Mouse (Mus musculus) limb, embryonic 13.5 days (tissue): ENCODE measurements at regions not wholly inside any gene's neighbourhood (a gene's known extent, or its start where the extent isn't known, plus 50 kb on each side); places are given as distances from the start of the nearest gene placed in this dataset.

Experiments used
- ATAC-seq: fragments of 200-750 bp; cut with Nextera tagmentation; 2 replicates; pipeline ENCODE4 v1.8.0; 2017; ENCODE audit warnings: low read depth, moderate number of reproducible peaks, moderate TSS enrichment; ENCODE audit not compliant: low FRiP score
- H3K27ac ChIP-seq: fragments of 300-500 bp; sonication (generic); 2 replicates; pipeline ENCODE4 v1.5.1; 2015; ENCODE audit warnings: inconsistent platforms, mild to moderate bottlenecking, moderate library complexity
- H3K27me3 ChIP-seq: fragments of 300-500 bp; sonication (generic); 2 replicates; pipeline ENCODE4 v1.6.1; 2015; ENCODE audit warnings: mild to moderate bottlenecking, inconsistent platforms
- H3K36me3 ChIP-seq: fragments of 300-500 bp; sonication (generic); 2 replicates; pipeline ENCODE4 v1.6.1; 2015; ENCODE audit warnings: inconsistent platforms, mild to moderate bottlenecking, moderate library complexity
- H3K4me1 ChIP-seq: fragments of 300-500 bp; sonication (generic); 2 replicates; pipeline ENCODE4 v1.6.1; 2015; ENCODE audit warnings: inconsistent platforms
- H3K4me2 ChIP-seq: fragments of 300-500 bp; sonication (generic); replicated peaks from 2 replicates; pipeline ENCODE4 v1.6.1; 2015; ENCODE audit warnings: inconsistent platforms, mild to moderate bottlenecking, moderate library complexity
- H3K4me3 ChIP-seq: fragments of 300-500 bp; sonication (generic); 2 replicates; pipeline ENCODE4 v1.5.1; 2015; ENCODE audit warnings: moderate library complexity, mild to moderate bottlenecking, inconsistent platforms
- H3K9ac ChIP-seq: fragments of 300-500 bp; sonication (generic); 2 replicates; pipeline ENCODE4 v1.6.1; 2015; ENCODE audit warnings: mild to moderate bottlenecking, inconsistent platforms
- H3K9me3 ChIP-seq: fragments of 300-500 bp; sonication (generic); 2 replicates; pipeline ENCODE4 v1.6.1; 2016; ENCODE audit warnings: inconsistent platforms
- WGBS: fragments of 180-500 bp; shearing (Covaris S2); methylation state at CpG from one replicate; pipeline ENCODE4 v1.1.7; 2015; 5-methylcytosine and 5-hydroxymethylcytosine counted together

DNA sequence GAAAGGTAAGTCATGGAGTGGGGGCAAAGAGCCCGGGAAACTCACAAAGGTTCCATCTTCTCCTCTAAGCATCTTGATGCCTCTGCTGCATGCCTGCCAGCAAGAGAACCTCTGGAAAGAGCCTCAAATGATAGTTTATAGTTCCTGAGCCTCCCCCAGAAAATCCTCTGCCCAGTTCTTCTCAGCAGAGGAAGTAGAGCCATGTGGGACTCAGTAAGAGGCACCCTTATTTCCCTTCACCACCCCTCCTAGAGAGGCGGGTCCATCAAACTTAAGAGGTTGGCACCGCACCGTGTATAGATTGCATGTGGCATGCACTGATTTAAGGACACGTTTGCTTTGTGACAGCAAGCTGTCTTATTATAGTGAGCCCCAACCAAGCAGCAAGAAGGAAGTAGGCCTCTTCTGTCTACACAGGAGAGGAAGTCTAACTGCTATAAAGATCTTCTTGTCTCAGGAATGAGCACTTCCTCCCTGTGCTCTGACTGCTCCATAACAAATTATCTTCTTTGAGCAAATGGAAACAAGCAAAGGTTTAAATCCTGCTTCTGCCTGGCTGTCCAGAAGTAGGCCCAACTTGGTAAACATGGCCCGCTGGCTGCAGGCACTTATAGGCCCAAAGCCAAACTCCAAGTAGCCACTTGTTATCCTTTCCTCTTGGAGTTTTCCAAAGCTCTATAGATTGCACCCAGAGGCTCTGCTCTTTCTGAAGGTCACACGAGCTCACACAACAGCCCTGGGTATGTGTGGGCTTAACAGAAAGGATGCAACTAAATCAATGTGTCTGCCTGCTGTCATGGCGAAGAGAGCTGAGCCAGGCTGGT is 69.6 kb upstream of the Zfp703 start:
- no peak for ATAC-seq
- Histone ChIP-seq H3K27ac (no peak overlapping the region), H3K27me3 (peaks cover 57% of the 10 kb centered on the region), H3K4me2 (no peak overlapping the region), H3K4me3 (no peak overlapping the region), H3K36me3 (no peaks in the 10 kb centered on the region), H3K9ac (no peak overlapping the region), H3K4me1 (peaks cover 49% of the 10 kb centered on the region), H3K9me3 (no peaks in the 10 kb centered on the region)
- 68% methylated on average over 8 of the region's 8 CpGs for WGBS

DNA sequence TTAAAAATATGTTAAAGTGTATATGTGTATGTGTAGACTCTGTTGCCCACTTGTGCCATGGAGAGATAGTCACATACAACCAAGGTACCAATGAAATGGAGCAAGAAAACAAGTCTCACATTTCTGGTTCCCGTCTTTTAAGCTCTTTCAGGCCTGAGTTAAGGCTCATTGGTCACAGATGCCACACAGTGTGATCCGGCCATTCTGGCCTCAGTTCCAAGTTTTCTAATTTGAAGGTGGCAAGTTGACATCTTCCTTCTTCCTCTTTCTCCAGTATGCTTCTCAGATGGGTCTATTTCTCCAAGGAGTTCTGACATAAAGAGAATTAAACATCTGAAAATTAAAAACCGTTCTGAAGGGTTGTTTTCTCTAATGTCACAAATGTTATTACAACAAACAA is 66.9 kb upstream of the Zfp703 start:
- H3K9me3 ChIP-seq = no peaks in the 10 kb centered on the region
- 86% methylated on average over 3 of the region's 3 CpGs for WGBS
- no peaks in the 10 kb centered on the region for H3K36me3 ChIP-seq
- H3K4me3 ChIP-seq = no peak overlapping the region
- H3K4me2 ChIP-seq = no peak overlapping the region
- H3K4me1 ChIP-seq = peaks cover 66% of the 10 kb centered on the region
- H3K27ac ChIP-seq = no peak overlapping the region
- ATAC-seq = no peak
- no peak overlapping the region for H3K9ac ChIP-seq
- H3K27me3 ChIP-seq = peaks cover 47% of the 10 kb centered on the region

DNA sequence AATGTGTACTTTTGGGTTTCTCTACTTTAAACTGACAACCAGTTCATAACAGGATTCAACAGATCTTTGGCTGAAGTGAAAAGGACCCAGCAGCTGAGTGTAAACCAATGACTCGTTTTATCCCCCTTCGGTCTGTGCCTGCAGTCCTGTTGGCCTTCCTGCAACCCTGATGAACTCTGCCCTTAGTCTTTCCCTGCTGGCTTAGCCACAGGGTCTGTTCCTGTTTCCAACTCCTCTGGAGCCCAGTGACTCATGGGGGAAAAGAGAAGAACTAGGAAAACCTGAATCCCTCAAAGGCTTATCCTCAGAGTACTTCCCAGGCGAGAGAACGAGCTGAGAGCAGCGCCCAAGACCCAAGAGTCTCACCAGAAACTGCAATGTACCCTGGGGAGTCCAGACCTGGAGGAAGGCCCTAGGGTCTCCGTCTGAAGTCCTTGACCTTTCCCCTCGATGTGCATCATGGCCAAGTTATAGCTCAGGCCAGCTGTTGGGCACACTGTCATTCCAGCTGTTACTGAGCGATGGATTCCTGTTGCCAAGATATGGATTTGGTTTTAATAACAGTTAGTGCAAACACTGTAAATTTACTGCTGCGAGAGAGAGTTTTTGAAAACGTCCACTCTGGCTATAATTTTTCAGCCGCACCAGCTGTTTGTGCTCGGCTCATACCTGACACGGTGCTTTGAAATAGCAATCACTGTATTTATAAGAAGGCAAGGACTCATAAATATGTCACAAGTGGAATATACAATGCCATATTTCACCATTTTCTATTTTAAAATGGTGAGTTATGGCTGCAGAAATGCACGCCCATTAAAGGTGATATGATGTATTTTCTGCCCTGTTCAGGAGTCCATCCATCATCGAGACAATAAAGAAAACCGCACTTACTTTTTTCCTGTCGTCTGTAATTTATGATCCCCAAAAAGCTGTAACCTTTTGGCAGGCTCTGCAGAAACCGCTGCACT is 63.3 kb upstream of the Zfp703 start:
- WGBS = 15% methylated on average over 18 of the region's 18 CpGs
- Histone ChIP-seq H3K4me3 (no peak overlapping the region), H3K36me3 (no peaks in the 10 kb centered on the region), H3K9me3 (no peaks in the 10 kb centered on the region), H3K4me1 (peaks cover 40% of the 10 kb centered on the region), H3K27ac (no peak overlapping the region), H3K4me2 (peak overlapping the region; percentile 26), H3K27me3 (peaks cover 60% of the 10 kb centered on the region), H3K9ac (no peak overlapping the region)
- ATAC-seq = peak; percentile 82

DNA sequence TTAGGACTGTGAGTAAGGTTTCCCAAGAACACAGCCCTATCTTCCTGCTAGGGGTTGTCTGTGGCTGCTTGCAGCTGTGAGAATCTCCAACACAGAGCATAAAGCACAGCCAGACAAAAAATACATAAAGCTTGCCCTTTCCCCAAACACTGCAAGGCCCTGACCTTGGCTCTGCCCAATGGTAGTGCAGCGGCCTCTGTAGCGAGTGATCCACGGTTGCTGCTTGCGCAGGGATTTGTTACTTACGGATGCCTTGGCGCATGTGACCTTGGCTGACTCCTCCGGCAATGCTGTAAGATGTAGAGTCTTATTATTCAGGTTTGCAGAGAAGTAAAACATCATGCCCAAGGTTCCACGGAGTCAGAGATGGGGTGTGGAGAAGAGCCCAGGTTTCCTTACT is 61.4 kb upstream of the Zfp703 start:
- Histone ChIP-seq H3K27me3 (peaks cover 64% of the 10 kb centered on the region), H3K36me3 (no peaks in the 10 kb centered on the region), H3K4me2 (no peak overlapping the region), H3K4me1 (peaks cover 29% of the 10 kb centered on the region), H3K9me3 (no peaks in the 10 kb centered on the region), H3K4me3 (no peak overlapping the region), H3K9ac (no peak overlapping the region), H3K27ac (no peak overlapping the region)
- WGBS = 93% methylated on average over 8 of the region's 8 CpGs
- ATAC-seq = no peak

DNA sequence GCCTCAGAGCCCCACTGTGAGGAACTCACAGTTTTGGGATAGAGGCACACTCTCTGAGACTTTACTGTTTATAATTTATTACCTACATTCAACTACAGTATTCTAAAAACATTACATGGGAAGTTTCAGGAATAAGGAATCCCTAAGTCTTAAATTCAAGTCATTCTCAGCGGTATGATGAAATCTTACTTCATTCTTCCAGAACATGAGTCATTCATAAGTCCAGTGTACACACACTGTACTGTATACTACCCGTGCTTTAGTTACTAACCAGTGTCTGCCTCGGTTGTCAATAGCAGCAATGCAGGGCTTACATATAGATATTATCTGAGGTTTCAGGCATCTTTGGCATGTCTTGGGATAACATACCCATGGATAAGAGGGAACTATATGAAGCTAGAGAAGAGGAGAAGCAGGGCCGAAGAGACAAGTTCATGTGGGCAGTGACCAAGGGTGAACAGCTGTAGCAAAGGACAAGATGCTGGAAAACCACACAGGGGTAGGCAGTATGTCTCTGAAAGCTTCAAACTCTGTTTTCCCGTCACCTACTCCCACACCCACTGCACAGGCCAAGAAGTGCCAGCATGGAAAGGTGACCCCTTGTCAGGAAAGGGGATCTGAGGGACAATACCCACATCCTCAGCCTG is 55.5 kb upstream of the Zfp703 start:
- WGBS = 89% methylated on average over 5 of the region's 5 CpGs
- H3K27me3 ChIP-seq = peaks cover 38% of the 10 kb centered on the region
- ATAC-seq = no peak

DNA sequence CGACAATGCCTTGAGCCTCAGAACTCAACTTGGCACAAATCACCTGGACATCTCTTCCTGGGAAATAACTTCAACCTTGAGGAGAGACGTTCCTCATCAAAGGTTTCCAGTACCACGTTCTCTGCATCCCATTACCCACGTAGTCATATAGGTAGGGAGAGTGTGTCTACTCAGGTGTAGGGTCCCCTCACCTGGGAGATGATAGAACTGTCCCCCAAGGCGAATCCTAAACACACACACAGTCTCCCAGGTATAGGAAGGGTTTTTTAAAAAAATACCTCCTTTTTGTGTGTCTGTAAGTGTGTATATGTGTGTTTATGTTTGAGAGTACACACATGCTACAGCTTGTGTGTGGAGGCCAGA is 55.0 kb upstream of the Zfp703 start:
- Histone ChIP-seq H3K4me2 (no peak overlapping the region), H3K4me3 (no peak overlapping the region), H3K9me3 (no peaks in the 10 kb centered on the region), H3K9ac (no peak overlapping the region), H3K36me3 (no peaks in the 10 kb centered on the region), H3K27ac (no peak overlapping the region), H3K27me3 (peaks cover 34% of the 10 kb centered on the region), H3K4me1 (no peaks in the 10 kb centered on the region)
- WGBS = 86% methylated on average over 5 of the region's 5 CpGs
- no peak for ATAC-seq

More for the DNA sequence above, 55.5 kb upstream of the Zfp703 start:
- Histone ChIP-seq H3K4me1 (no peaks in the 10 kb centered on the region), H3K4me2 (no peak overlapping the region), H3K27ac (no peak overlapping the region), H3K4me3 (no peak overlapping the region), H3K9me3 (no peaks in the 10 kb centered on the region), H3K36me3 (no peaks in the 10 kb centered on the region), H3K9ac (no peak overlapping the region)

DNA sequence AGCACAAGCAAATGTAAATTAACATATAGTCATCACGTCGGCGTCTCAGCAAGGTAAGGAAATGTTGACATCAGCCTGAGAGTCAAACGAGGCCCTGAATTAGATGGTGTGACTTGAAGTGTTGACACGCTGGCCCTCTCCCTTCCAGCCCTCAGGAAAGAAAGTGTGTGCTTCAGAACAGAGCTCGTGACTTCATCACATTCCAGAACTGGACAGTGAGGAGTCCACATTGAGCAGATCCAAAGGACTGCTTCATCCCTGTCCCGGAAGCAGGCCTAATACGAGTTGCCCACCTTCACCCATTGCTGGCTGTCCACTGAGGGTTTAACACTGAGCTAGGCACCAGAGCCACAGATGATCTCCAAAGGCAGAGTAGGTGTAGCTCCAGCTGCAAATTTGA is 54.0 kb upstream of the Zfp703 start:
- no peak for ATAC-seq
- Histone ChIP-seq H3K27ac (no peak overlapping the region), H3K27me3 (peaks cover 24% of the 10 kb centered on the region), H3K4me3 (no peak overlapping the region), H3K9ac (no peak overlapping the region), H3K9me3 (0 out of 2 replicates have a peak, but pooled peaks cover 2% of the 10 kb centered on the region), H3K4me1 (no peaks in the 10 kb centered on the region), H3K36me3 (no peaks in the 10 kb centered on the region), H3K4me2 (no peak overlapping the region)
- 46% methylated on average over 8 of the region's 8 CpGs for WGBS
